Mouse (Mus musculus) CD4-positive, CD25-positive, alpha-beta regulatory T cell, adult 4 months (primary cell): ENCODE measurements around the gene Desi2. TPM values are rescaled to one million over a fixed set of nuclear protein-coding genes. Genes with fewer than 3 reads are reported as not detected.
"Not testable (repeated sequence)": the region's sequence is repeated elsewhere in the genome, so short reads cannot be mapped to it uniquely, and the experiment has no call there.

ENCODE experiments used
- ATAC-seq: one replicate; pipeline ENCODE4 v1.8.0; 2017
- polyA plus RNA-seq, 2 experiments: library from polyadenylated mRNA; unstranded; fragments of 100-300 nt; shearing (Covaris generic); gene quantifications; one replicate each; pipeline ENCODE4 v1.2.1; 2017

The Desi2 gene
- polyA plus RNA-seq, result 1 to 10 TPM; 9.1 to 9.3 TPM

DNA sequence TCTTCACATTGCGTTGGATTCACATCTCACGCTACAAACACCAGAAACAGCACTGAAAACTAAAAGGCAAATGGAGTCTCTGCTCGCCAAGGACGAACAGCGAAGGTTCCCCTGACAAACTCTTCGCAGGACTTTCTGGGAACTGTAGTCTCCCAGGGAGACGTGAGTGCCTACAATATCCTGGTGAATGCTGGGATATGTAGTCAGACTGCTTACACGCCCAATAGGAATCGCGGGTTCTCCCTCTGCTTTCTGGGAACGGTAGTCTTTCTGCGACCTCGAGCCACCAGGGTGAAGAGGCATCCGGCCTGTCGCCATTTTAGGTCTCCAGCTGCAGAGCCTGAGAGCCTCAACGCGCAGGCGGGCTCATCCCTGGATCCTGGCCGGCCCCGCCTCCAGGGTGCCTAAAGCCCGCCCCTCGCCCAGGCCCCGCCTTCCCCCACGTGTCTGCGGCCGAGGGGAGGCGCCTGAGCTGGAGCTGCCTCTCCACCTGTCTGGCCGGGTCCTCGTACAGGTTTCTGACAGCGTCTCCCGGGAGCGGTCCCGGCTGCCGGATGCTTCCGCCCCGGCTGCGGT lies at the start of gene Desi2:
Desi2 (plus strand) TSS at position 202 of the 576 bp plus-strand sequence.
- ATAC-seq, result peak; percentile 88

DNA sequence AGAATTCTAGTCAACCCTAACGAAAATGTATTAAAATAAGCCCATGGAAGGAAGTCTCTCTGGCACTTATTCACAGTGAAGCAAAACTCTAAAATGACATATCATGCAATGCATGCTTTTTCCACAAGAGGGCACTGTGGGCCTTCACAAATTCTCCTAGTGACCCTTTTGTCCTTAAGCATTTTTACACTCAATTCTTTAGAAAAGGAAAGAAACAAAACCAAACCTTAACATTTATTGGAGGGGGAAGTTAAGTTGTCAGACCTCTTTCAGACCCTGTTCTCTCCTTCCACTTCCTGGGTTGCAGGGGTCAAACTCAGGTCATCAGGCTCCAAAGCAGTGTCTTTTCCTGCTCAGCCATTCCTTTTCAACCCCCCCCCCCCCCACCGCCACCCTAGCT lies 40.7 kb upstream of the Desi2 start:
- peak; percentile 72 for ATAC-seq

DNA sequence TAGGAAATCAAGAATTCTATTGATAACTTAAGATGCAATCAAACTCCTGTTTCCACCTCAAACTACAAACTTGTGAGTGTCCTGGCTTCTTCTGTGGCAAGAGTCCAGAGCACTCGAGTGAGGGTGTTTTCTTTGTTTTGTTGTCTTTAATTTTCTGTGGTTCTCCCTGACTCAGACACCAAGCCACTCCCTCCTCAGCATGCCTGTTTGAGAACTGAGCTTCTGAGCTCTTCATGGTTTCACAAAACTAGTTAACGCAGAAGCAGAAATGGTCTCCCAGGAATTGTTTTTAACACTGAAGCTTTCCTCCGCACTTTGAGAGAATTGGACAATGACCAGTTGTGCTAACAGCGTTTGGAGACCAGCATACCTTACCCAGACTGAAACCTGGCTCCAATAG lies 40.3 kb upstream of the Desi2 start:
- ATAC-seq, result not testable (repeated sequence)

DNA sequence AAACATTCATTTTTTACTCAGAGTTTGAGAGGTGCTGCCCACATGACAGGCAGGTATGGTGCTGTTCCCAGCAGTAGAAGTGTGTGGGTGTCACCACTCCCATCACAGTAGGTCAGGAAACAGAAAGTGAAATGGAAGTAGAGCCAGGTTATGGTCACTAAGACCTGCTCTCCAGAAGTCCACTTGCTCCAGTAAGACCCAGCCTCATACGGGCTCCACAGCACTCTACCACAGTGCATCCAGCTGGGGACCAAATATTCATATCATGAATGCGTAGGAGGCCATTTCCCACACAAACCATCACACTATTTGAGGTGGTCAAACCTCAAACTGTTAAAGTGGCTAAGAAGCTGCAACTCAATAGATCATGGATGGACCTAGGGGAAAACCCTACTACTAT lies 5.0 kb upstream of the Desi2 start:
- peak; percentile 19 for ATAC-seq

DNA sequence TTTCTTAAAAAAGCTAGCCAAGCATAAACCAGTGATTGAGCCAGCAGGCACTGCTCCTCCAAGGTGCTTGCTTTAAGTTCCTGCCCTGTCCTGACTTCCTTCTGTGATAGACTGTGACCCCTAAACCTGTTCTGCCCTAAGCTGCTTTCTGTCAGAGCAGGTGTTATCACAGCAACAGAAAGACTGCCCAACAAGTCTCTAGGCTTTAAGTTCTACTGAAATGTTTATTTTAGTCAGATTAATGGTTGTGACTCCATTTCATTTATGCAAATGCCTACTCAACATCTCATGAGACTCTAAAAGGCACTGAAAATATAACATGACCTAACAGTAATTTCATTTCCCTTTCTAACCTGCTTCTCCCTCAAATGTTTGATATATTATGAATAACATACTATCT lies 1.6 kb upstream of the Desi2 start:
- ATAC-seq, result no peak

DNA sequence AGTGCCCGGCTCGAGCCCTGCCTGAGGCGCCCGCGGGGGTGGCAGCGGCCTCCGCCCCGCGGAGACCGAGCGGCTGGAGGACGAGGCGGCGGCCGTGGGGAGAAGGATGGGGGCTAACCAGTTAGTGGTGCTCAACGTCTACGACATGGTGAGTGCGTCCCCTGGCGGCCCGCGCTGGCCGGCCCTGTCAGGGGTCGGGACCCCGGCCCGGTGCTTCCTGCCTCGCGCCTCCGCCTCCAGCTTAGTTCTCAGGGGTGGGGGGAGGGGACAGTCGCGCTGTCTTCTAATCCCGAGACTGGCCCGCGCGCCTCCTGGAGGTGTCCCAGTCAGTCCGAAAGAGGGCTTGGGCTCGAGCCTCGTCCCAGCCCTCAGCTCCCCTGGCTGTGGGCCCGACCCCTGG lies 593 bp downstream of the Desi2 start:
- peak; percentile 28 for ATAC-seq

DNA sequence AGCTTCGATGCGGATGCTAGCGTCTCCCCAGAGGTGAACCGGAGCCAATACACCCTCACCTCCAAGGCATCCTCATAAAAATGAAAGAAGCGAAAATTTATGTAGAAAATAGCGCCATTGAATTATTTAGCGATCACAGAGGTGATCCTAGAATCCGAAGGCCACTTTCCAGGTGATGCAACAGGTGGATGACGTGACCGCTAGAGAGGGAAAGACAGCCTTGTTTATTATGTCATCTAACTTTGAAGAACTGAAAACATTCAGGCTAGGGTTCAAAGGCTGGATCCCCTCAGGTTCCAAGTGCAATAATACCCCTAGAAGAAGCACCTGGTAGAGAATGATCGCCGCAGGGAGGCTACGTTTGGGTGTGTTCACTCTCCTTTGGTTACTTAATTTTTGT lies 1.2 kb downstream of the Desi2 start:
- peak; percentile 19 for ATAC-seq

DNA sequence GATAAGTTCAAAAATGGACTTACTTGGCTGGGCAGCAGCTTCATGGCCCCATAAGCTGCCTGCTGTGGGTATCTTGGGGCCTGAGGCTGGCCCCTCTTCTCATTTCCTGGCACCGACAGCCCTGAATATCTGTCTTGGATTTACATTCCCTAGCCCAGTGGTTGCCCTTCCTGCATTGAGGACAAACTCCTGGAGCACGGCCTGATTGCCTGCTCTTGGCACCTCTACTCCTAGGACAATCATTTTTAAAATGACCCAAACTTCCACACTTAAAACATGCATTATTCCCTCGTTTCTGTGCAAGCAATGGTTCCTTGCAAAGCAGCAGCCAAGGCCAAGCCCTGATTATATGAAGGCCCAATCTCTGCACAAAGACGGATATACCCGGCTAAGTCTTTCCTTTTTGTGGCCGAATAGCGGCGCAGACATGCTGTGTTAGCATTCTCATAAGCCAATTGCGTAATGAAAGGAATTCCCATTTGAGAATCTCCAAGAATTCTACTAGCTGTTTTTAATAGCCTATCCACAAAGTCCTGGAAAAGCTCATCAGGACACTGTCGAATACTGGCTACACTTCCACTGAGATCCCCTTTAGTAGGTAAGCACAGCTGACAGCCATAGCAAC lies 18.6 kb downstream of the Desi2 start:
- ATAC-seq, result no peak

DNA sequence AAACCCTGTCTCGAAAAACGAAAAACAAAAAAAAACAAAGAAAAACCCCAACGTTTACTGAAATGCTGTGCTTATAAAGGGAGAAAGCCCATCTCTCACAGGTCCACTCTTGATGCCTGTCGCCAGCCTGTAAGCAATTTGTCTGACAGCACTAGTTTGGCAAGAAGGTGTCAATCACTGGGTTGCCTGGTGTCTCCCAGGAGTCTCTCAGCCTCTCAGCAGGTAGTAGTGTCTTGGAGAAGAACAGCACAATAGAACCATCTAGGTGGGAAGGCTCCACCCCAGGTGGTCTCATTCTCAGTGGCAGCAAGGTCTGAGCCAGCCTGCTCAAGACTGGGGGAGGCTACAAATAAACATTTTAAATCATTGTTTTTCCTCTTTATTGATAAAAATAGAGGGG lies 20.6 kb downstream of the Desi2 start:
- ATAC-seq, result not testable (repeated sequence)

DNA sequence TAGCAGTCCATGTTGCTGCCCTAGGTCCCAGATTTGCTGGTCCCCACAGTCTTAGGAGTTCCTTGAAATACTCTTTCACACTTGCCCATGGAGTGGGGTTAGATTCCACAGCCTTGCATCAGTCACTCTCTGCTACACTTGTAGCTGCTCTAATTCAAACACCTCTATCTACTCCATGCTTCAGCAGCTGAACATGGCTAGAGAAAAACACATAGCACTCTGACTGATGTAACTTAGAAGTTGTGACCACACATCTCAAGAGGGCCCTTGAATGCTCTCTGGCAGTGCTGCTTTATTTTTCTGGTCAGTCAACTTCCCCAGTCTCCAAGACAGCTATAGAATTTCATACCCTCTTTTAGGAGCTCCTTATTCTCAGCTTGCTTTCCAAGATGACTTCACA lies 22.7 kb downstream of the Desi2 start:
- ATAC-seq, result no peak

DNA sequence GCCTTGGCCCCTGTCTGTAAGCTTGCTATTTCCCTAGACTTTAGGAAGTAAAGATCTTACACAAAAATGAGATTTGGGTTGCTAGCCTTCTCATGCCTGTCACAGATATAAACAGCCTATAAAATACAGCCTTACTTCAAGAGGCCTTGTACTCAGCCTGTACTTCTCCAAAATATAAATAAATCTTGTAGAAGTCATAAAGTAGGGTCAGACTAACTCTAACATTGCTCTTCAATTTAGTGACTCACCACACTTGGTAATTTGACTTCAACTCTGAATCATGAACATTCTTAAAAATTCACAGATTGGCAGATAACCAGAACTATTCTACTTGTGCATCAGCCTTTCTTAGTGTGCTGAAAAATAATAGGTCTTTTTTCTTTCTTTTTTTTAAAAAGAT lies 29.9 kb downstream of the Desi2 start:
- ATAC-seq, result no peak

DNA sequence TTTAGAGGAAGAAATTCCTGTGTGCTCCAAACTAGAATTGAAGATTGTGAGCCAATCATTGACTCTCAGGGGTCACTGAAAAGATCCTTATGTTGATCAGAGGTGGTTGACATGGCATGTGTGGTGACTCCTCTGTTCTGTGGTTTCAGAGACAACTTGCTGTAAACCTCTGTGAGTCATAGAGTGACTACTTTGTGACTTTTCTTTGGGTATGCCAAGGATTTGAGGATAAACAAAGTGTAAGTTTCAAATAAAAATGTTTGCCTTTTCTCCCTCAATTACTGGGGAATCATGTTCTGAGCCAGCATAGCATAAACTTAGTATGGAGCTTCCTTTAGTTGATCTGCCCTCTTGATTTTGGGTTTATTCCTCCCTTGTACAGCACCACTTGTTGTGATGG lies 31.1 kb downstream of the Desi2 start:
- no peak for ATAC-seq

DNA sequence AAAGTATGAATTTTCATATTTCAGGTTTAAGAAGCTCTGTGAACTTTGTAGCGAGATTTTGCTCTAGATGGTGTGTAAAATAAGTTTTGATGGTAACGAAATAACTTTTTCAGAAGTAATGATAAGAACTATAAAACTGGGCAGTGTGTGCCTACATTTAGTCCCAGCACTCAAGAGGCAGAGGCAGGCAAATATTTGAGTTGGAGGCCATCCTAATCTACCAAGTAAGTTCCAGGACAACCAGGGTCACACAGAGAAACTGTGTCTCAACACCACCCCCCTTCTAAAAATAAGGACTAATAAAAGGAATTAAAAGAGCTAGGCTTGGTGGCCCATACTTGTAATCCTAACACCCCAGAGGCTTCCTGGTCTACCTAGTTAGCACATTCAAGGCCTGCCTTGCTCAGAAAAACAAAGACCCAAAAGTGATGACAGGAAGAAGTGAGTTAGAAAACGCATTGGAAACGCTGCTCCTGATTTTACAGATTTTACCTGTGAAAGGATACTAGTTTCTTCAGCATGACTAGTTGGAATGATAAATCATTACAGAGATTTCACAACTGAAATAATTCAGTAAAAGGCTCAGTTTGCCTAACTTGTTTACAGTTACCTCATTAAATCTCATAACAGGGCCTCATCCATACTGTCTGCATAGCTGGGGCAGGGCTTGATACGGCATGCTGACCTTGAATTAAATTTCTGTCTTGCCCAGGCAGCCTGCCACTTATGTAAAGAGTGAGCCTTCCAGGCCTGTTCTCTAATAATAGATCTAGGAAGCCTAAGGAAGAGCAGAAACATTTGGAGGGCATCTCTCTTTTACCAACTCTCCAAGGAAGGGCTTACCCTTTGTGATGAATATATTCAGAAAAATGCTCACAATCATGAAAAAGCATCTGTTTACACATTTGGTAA lies 32.2 kb downstream of the Desi2 start:
- ATAC-seq, result no peak

DNA sequence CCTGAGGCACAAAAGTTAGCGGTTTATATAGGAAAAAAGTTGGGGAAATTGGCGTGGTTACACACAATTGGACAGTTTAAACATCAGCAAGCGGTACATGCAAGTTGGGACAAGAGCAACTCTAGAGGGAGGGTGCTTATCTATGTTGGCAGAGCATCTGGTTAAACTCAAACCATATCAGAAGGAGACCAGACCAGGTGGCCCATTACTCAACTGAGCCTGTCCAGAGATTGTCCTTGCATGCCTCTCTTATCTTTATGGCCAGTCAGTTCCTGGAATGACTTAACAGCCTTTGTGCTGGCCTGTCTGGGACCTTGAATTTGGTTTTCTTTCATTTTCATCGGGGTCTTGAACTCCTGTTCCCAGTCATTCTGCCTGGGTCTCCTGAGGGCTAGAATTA lies 41.7 kb downstream of the Desi2 start:
- ATAC-seq, result not testable (repeated sequence)

DNA sequence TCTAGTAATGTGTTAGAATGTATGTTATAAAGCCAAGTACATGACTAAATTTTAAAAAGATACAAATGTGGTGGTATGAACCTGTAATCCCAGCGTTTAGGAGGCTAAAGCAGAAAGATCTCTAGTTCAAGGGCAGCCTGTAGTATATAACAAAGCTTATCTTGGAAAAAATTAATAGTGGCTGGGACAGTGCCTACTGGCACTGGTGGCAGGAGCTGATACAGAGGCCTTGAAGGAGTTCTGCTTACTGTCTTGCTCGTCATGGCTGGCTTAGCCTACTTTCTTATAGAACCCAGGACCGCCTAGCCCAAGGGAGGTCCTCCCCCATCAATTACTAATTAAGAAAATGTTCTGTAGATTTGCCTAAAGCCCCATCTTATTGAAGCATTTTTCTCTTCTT lies 46.9 kb downstream of the Desi2 start:
- no peak for ATAC-seq

DNA sequence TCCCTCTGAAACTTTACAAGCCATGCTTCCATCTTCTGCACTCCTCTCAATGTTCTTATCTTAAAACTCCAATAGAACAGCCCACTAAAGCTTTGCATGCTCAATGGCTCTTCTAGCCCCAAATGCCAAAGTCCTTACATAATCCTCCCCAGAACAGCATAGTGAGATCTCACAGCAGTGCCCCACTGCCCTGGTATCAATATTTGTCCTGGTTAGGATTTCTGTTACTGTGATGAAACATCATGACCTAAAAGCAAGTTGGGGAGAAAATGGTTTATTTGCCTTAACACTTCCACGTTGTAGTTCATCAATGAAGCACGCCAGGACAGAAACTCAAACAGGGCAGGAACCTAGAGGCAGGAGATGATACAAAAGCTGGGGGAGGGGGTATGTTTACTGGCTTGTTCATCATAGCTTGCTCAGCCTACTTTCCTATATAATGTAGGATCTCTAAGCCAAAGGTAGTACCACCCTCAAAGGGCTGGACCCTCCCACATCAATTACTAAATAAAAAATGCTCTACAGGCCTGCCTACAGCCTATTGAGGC lies 48.8 kb downstream of the Desi2 start:
- ATAC-seq, result no peak

DNA sequence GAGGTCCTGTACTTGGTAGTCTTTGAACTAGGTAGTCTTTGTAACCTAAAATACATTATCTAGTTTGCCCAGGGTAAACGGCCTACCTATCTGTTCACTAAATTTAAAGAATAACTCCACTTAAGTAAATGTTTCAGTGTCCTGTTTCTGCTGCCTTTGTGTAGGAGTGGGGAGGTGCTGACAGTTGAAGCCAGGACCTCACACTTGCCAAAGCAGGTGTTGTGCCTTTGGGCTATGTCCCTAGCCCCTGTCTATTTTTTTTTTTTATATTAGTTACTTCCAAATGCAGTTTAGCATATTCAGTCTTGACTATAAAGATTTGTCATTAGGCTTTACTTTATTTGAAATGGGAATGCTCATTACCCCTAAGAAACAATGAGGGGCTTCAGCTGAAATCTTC lies 51.5 kb downstream of the Desi2 start:
- ATAC-seq, result no peak

DNA sequence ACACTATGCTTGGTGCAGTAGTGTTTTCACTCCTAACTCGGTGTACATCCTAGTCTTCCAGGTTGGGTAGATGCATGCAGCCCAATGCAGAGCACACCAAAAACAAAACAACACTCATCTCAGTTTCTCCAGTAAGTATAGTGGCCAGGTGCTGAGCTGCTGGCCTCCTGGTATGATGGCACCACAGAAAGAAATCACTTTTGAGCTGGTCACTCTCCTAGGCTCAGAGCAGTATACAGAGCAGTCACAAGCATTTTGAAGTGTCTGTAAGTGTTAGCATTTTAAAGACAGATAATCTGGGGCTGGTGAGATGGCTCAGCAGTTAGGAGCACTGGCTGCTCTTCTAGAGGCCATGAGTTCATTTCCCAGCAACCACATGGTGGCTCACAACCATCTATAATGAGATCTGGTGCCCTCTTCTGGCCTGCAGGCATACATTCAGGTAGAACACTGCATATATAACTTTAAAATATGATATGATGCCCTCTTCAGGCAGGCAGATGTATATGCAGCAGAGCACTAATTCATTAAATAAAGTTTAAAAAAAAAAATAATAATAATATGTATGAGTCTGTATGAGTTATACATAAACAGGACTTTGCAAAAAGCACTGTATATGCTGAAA lies 54.8 kb downstream of the Desi2 start:
- ATAC-seq, result peak; percentile 88

DNA sequence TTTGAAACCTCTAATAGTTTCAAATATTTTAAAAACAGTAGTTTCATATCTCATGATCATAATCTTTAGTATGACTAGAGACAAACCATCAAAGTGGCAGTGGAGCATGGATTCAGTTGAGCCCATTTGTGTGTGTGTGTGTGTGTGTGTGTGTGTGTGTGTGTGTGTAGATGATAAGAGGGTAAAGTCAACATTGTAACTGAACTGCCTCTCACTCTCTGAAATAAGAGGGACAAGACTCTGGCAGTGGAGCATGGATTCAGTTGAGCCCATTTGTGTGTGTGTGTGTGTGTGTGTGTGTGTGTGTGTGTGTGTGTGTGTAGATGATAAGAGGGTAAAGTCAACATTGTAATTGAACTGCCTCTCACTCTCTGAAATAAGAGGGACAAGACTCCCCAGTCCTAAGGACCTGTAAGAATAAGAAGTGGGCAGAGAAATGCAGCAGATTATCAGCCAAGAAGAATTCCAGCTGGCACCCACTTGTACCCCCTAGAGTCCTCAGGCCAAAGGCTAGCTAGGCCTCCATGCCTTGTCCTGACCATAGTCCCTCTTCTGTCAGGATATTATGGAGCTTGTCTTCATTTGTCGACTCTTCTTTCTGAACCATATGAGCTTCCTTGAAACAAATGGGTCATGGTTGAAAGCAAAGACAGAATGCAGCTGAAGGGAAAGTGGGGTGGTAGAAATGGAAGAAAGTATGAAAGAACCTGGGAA lies 61.0 kb downstream of the Desi2 start:
- ATAC-seq, result no peak

DNA sequence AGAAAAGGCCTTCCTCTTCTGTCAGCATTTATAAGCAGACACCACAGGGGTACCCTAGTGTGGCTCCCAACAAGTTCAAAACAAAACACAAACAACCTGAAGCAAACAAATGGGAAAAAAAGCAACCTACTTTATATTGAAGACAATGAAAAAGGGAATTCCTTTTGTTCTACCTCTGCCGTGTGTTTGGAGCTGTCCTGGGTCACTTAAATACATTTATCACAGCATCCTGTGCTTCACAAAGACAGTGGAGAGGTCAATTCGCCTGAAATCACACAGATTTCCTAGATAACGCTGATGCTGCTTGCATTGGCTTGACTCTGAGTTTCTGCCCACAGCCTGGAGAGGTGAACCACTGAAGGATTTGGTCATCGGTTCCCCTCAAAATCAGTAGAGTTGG lies 67.4 kb downstream of the Desi2 start:
- ATAC-seq, result no peak

DNA sequence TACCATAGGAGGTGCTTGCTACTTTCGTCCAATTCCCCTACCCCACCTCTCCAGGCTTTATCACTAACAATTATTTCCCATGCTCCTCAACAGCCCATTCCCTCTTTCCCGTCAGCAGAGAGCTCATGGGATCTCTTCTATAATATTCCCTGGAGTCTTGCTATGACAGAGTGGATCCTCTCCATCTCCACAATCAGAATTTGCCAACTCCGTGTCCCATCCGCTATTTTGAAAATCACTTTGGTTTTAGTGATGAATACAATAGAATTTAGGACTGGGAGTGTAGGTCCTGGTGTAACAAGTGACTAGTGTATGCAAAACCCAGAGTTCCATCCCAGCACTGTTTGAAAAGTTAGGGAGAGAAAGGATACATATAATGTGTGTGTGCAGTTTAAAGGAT lies 69.1 kb downstream of the Desi2 start:
- ATAC-seq, result no peak

DNA sequence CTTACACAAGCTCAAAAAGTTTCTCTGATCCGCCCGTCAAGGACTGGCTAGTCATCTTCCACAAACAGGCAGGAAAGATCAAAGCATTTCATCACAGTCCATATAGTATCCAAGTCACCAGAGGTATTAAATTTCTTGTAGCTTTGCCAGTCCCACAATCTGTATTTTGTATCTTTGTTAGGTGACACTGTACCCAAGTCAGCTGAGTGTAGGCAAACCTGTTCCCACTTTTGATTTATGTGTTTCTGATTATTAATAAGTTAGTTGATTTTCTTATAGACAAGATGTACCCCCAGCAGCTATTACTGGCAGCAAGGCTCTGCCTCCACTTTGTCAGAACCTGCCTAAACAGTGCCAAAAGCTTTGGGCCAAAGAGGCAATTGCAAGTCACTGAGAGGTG lies 71.6 kb downstream of the Desi2 start:
- ATAC-seq, result no peak
